ENCODE assay signal across 24 mouse cellular contexts in the genomic region with DNA sequence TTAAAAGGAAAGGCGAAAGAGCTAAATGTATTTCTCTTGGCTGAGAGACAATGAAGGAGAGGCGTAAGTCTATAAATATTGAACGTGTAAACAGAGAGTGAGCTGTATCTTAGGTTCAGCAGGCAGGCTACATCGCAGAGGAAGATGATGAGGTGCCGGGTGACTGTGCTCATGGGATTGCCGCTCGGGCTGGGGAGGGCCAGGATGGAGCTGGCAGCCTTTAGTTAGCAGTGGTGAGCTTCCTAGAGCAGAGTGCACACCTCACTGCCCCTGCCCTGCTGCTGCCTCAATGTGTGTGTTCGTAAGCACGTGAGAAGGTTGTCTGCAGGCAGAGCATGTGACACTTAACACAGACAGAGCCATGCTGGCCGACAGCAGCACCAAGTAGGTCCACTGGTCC.
DNase-seq lines count a peak whose midpoint lies in the region; ATAC-seq and TF ChIP-seq lines count a peak whose summit lies in the region.
"Had no signal": no experiment of that assay in that cellular context is flagged by ENCODE, and none has a peak within 500 bp of the region (broad histone marks: within the 10 kb centered on the region; RNA-seq: fewer than 3 reads in every experiment).

No protein-coding gene starts in this region.

- H3K4me2 ChIP-seq in intestine, embryonic 14.5 days (ENCODE audit: low read length), result no peak overlapping the region
- H3K4me2 ChIP-seq in intestine, postnatal 0 days (replicated peaks; ENCODE audit: low read depth), result no peak overlapping the region
- H3K4me2 ChIP-seq in lung, embryonic 15.5 days, result no peak overlapping the region
- no peak overlapping the region for H3K4me2 ChIP-seq in intestine, embryonic 16.5 days (ENCODE audit: low read depth, low read length)
- H3K4me2 ChIP-seq: heart, embryonic 11.5 days; hindbrain, embryonic 12.5 days; liver, embryonic 12.5 days had no signal

- no peaks in the 10 kb centered on the region for H3K36me3 ChIP-seq in intestine, embryonic 14.5 days (ENCODE audit: control insufficient read depth, insufficient read depth, low read length)
- no peaks in the 10 kb centered on the region for H3K36me3 ChIP-seq in intestine, postnatal 0 days (ENCODE audit: control insufficient read depth, insufficient read depth)
- no peaks in the 10 kb centered on the region for H3K36me3 ChIP-seq in lung, embryonic 15.5 days
- no peaks in the 10 kb centered on the region for H3K36me3 ChIP-seq in ES-Bruce4 (ENCODE audit: control insufficient read depth, insufficient read depth, low read length, poor library complexity, severe bottlenecking)
- no peaks in the 10 kb centered on the region for H3K36me3 ChIP-seq in intestine, embryonic 16.5 days (ENCODE audit: control insufficient read depth, insufficient read depth, low read length)
- H3K36me3 ChIP-seq: liver, embryonic 12.5 days had no signal

- H3K4me1 ChIP-seq in intestine, embryonic 14.5 days (replicated peaks; ENCODE audit: control insufficient read depth, insufficient read depth, low read length), result peaks cover 4% of the 10 kb centered on the region; the same call in 1 of the 2 replicates
- H3K4me1 ChIP-seq in intestine, postnatal 0 days (replicated peaks; ENCODE audit: control insufficient read depth, insufficient read depth, low read length), result no peaks in the 10 kb centered on the region; the same call in 1 of the 2 replicates
- H3K4me1 ChIP-seq in lung, embryonic 15.5 days, result peaks cover 7% of the 10 kb centered on the region
- H3K4me1 ChIP-seq in ES-Bruce4 (ENCODE audit: control insufficient read depth, insufficient read depth, low read length), result peaks cover 6% of the 10 kb centered on the region
- H3K4me1 ChIP-seq in intestine, embryonic 16.5 days (ENCODE audit: control insufficient read depth, insufficient read depth, low read length), result peaks cover 9% of the 10 kb centered on the region; the same call in 1 of the 2 replicates

- TF ChIP-seq CTCF in intestine, postnatal 0 days (IDR thresholded peaks at IDR 0.05; ENCODE audit: low read depth), result no peak
- no peak for TF ChIP-seq CTCF in ES-Bruce4 (IDR thresholded peaks at IDR 0.05; ENCODE audit: low read depth, low read length)

- no peak for DNase-seq in intestine, embryonic 14.5 days (ENCODE audit: low spot score)
- DNase-seq in lung, postnatal 14 days, result no peak
- no peak for DNase-seq in spleen, postnatal 14 days (ENCODE audit: low spot score in 2 of 2)
- DNase-seq in adrenal gland, postnatal 10 days, result no peak
- DNase-seq: cerebellum, adult 2 months; cerebellum, postnatal 14 days; gastrocnemius, postnatal 10 days; heart, postnatal 36 days; kidney, adult 2 months; kidney, postnatal 4 days; liver, postnatal 0 days; midbrain, embryonic 14.5 days; thymus, postnatal 4 days had no signal

- TF ChIP-seq POLR2A in ES-Bruce4 (IDR thresholded peaks at IDR 0.05; ENCODE audit: insufficient read depth, low read length), result no peak

- no peaks in the 10 kb centered on the region for H3K27me3 ChIP-seq in intestine, embryonic 14.5 days (replicated peaks; ENCODE audit: control insufficient read depth, insufficient read depth, low read length)
- no peaks in the 10 kb centered on the region for H3K27me3 ChIP-seq in intestine, postnatal 0 days (replicated peaks; ENCODE audit: control insufficient read depth, insufficient read depth, low read length)
- no peaks in the 10 kb centered on the region for H3K27me3 ChIP-seq in lung, embryonic 15.5 days
- no peaks in the 10 kb centered on the region for H3K27me3 ChIP-seq in ES-Bruce4 (ENCODE audit: control insufficient read depth, insufficient read depth, low read length, poor library complexity, severe bottlenecking)
- no peaks in the 10 kb centered on the region for H3K27me3 ChIP-seq in intestine, embryonic 16.5 days (replicated peaks; ENCODE audit: control insufficient read depth, insufficient read depth, low read length)
- H3K27me3 ChIP-seq: hindbrain, embryonic 12.5 days; liver, embryonic 12.5 days had no signal

- H3K9ac ChIP-seq in intestine, embryonic 14.5 days (ENCODE audit: low read length), result no peak overlapping the region
- no peak overlapping the region for H3K9ac ChIP-seq in intestine, postnatal 0 days (ENCODE audit: low read depth, low read length)
- no peak overlapping the region for H3K9ac ChIP-seq in lung, embryonic 15.5 days
- no peak overlapping the region for H3K9ac ChIP-seq in ES-Bruce4 (ENCODE audit: low read depth, poor library complexity, severe bottlenecking)
- H3K9ac ChIP-seq in intestine, embryonic 16.5 days (ENCODE audit: low read depth, low read length), result no peak overlapping the region
- H3K9ac ChIP-seq: hindbrain, embryonic 12.5 days; liver, embryonic 12.5 days; liver, postnatal 0 days had no signal

- H3K27ac ChIP-seq in intestine, embryonic 14.5 days (ENCODE audit: low read depth), result peak overlapping the region; percentile 43; the same call in 1 of the 2 replicates
- no peak overlapping the region for H3K27ac ChIP-seq in intestine, postnatal 0 days (ENCODE audit: low read depth, low read length)
- 0 out of 2 replicates have a peak overlapping the region, but pooled peaks have one; percentile 24 for H3K27ac ChIP-seq in lung, embryonic 15.5 days
- H3K27ac ChIP-seq in ES-Bruce4 (ENCODE audit: insufficient read depth, low read length), result no peak overlapping the region
- H3K27ac ChIP-seq in intestine, embryonic 16.5 days (ENCODE audit: low read length), result peak overlapping the region; percentile 5; the same call in 1 of the 2 replicates
- H3K27ac ChIP-seq: hindbrain, embryonic 12.5 days; hindbrain, postnatal 0 days; kidney, postnatal 0 days; liver, embryonic 12.5 days had no signal

- 0 out of 2 replicates have a peak, but pooled peaks have one; percentile 25 for ATAC-seq in intestine, embryonic 14.5 days (replicated peaks; ENCODE audit: low FRiP score, low TSS enrichment, low read depth)
- ATAC-seq in intestine, postnatal 0 days, result no peak
- peak; percentile 81; the same call in 1 of the 2 replicates for ATAC-seq in lung, embryonic 15.5 days (ENCODE audit: borderline replicate concordance, extremely low read depth, low FRiP score, low TSS enrichment)
- no peak for ATAC-seq in intestine, embryonic 16.5 days
- ATAC-seq: forebrain, embryonic 16.5 days; hindbrain, postnatal 0 days; liver, embryonic 12.5 days; liver, postnatal 0 days had no signal

- H3K9me3 ChIP-seq in intestine, embryonic 14.5 days (ENCODE audit: control insufficient read depth, low read length), result no peaks in the 10 kb centered on the region
- H3K9me3 ChIP-seq in intestine, postnatal 0 days (ENCODE audit: control insufficient read depth), result no peaks in the 10 kb centered on the region
- H3K9me3 ChIP-seq in lung, embryonic 15.5 days, result no peaks in the 10 kb centered on the region
- no peaks in the 10 kb centered on the region for H3K9me3 ChIP-seq in ES-Bruce4 (replicated peaks; ENCODE audit: control insufficient read depth, insufficient read depth, low read length, poor library complexity, severe bottlenecking)
- H3K9me3 ChIP-seq in intestine, embryonic 16.5 days (ENCODE audit: control insufficient read depth, low read length), result no peaks in the 10 kb centered on the region
- H3K9me3 ChIP-seq: hindbrain, embryonic 12.5 days; liver, embryonic 12.5 days had no signal

- no peak overlapping the region for H3K4me3 ChIP-seq in intestine, embryonic 14.5 days (ENCODE audit: low read depth, low read length)
- no peak overlapping the region for H3K4me3 ChIP-seq in intestine, postnatal 0 days (ENCODE audit: low read depth, low read length)
- no peak overlapping the region for H3K4me3 ChIP-seq in lung, embryonic 15.5 days
- H3K4me3 ChIP-seq in ES-Bruce4 (ENCODE audit: low read depth, low read length), result 0 out of 2 replicates have a peak overlapping the region, but pooled peaks have one; percentile 0
- H3K4me3 ChIP-seq in intestine, embryonic 16.5 days (ENCODE audit: low read length), result no peak overlapping the region
- H3K4me3 ChIP-seq: erythroblast, embryonic 14.5 days; hindbrain, embryonic 12.5 days; liver, embryonic 12.5 days had no signal

- no peak for TF ChIP-seq EP300 in ES-Bruce4 (IDR thresholded peaks at IDR 0.05; ENCODE audit: insufficient read depth, low read depth, low read length)

- WGBS in intestine, embryonic 14.5 days, result 45% methylated on average over 10 of the region's 10 CpGs
- WGBS in intestine, postnatal 0 days, result 61% methylated on average over 10 of the region's 10 CpGs
- WGBS in lung, embryonic 15.5 days, result 40% methylated on average over 10 of the region's 10 CpGs
- 49% methylated on average over 10 of the region's 10 CpGs for WGBS in intestine, embryonic 16.5 days

Comparison
In these comparisons a context has a peak if more than half of its experiments do, and no peak if none do; other contexts are left out.
1. ATAC-seq: peak in intestine, embryonic 14.5 days (single experiment) and lung, embryonic 15.5 days (single experiment); none in intestine, postnatal 0 days (single experiment) and intestine, embryonic 16.5 days (single experiment).
2. H3K27ac ChIP-seq: peak in intestine, embryonic 14.5 days (single experiment), lung, embryonic 15.5 days (single experiment) and intestine, embryonic 16.5 days (single experiment); none in intestine, postnatal 0 days (single experiment) and ES-Bruce4 (single experiment).